Mouse (Mus musculus) neural tube, embryonic 15.5 days (tissue): ENCODE measurements around the gene Tecr. TPM values are rescaled to one million over a fixed set of nuclear protein-coding genes. Genes with fewer than 3 reads are reported as not detected.
A peak's percentile ranks its signal among the peaks of the same experiment; 100 is the strongest.

Experiments used
- ATAC-seq: fragments of 200-750 bp; cut with Nextera tagmentation; 2 replicates; pipeline ENCODE4 v1.8.0; 2017; ENCODE audit warnings: mild to moderate bottlenecking, moderate TSS enrichment, moderate library complexity; ENCODE audit not compliant: low FRiP score
- H3K27ac ChIP-seq: fragments of 300-500 bp; sonication (generic); replicated peaks from 2 replicates; pipeline ENCODE4 v1.5.1; 2015; ENCODE audit warnings: mild to moderate bottlenecking, inconsistent platforms
- H3K27me3 ChIP-seq: fragments of 300-500 bp; sonication (generic); replicated peaks from 2 replicates; pipeline ENCODE4 v1.6.1; 2015; ENCODE audit warnings: inconsistent platforms
- H3K36me3 ChIP-seq: fragments of 300-500 bp; sonication (generic); 2 replicates; pipeline ENCODE4 v1.6.1; 2015; ENCODE audit warnings: inconsistent platforms
- H3K4me1 ChIP-seq: fragments of 300-500 bp; sonication (generic); 2 replicates; pipeline ENCODE4 v1.6.1; 2015; ENCODE audit warnings: inconsistent platforms
- H3K4me2 ChIP-seq: fragments of 300-500 bp; sonication (generic); 2 replicates; pipeline ENCODE4 v1.6.1; 2015; ENCODE audit warnings: inconsistent platforms, mild to moderate bottlenecking, moderate library complexity
- H3K4me3 ChIP-seq: fragments of 300-500 bp; sonication (generic); replicated peaks from 2 replicates; pipeline ENCODE4 v1.5.1; 2015; ENCODE audit warnings: mild to moderate bottlenecking, inconsistent platforms
- H3K9ac ChIP-seq: fragments of 300-500 bp; sonication (generic); replicated peaks from 2 replicates; pipeline ENCODE4 v1.6.1; 2015; ENCODE audit warnings: mild to moderate bottlenecking, inconsistent platforms
- H3K9me3 ChIP-seq: fragments of 300-500 bp; sonication (generic); replicated peaks from 2 replicates; pipeline ENCODE4 v1.6.1; 2016; ENCODE audit warnings: inconsistent platforms
- WGBS: fragments of 180-500 bp; shearing (Covaris S2); methylation state at CpG from one replicate; pipeline ENCODE4 v1.1.7; 2015; ENCODE audit warnings: mixed read lengths; 5-methylcytosine and 5-hydroxymethylcytosine counted together
- polyA plus RNA-seq: library from polyadenylated mRNA; unstranded; fragments of >200 nt; fragmentation: Nextera tagmentation; extraction: Ambion mirVana; gene quantifications from 2 replicates; pipeline ENCODE4 v1.2.1, GENCODE M21; 2015

Gene Tecr
- polyA plus RNA-seq, 1 experiment from 2014 or later: 1,650 TPM

DNA sequence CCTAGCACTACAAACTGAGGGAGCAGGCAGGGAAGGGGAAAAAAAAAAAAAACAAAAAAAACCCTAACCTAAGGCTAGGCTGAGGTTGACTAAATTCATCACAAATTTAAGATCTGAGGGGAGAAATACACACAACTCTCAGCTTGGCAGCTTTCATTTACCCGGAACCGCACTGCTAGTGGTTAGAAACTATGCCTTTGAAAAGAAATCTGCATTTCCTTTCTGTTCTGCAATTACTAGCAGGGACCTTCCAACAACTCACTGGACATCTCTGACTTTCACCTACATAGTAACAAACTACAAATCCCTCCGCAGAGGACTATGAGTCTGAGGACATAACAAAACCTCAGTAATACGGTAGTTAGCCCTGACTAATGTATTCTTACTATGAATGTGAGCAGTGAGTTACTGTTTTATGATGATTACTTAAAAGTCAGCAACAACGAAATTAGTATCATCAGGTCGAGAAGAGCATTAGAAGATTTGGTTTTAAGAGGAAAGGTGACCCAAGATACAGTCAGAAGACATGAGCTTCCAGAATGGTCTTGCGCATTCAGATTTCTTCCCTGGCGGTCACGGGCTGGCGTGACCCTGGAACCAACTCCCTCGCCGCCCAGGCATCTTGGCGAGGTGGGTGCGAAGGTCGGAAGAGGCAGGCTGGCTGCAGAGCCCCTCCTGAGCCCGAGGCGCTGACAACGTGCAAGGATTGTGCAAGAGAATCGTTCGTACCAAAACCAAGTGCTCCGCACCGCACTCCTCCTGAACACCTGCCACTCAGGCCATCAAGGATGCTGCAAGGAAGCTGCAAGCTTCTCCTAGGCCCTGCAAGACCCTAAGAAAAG, 14.2 kb downstream of the Tecr start:
- Histone ChIP-seq H3K27ac (peak overlapping the region; percentile 97), H3K27me3 (no peaks in the 10 kb centered on the region), H3K4me1 (peaks cover 50% of the 10 kb centered on the region), H3K9me3 (no peaks in the 10 kb centered on the region), H3K4me3 (peak overlapping the region; percentile 76), H3K36me3 (no peaks in the 10 kb centered on the region), H3K4me2 (peak overlapping the region; percentile 83), H3K9ac (peak overlapping the region; percentile 87)
- WGBS: 4% methylated on average over 22 of the region's 22 CpGs
- no peak for ATAC-seq

DNA sequence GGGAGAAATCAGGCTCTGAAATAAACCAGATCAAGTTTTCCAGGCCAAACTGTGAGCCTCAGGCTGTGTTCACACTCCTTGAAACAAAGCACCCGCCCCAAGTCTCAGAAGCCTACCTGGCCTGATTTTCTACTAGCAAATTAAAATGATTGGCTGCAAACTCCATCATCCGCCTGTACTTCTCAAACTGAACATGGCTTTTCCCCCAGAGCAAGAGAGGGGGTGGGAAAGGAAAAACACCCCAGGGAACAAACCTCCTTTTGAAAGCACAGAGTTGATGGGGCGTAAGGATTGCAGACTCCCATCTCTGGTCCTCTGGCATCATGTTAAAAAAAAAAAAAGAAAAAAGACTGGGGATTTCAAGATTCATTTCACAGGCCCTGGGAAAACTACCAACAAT, 15.1 kb downstream of the Tecr start:
- H3K4me1 ChIP-seq: peaks cover 59% of the 10 kb centered on the region
- peak overlapping the region; percentile 76 for H3K4me3 ChIP-seq
- ATAC-seq: no peak
- peak overlapping the region; percentile 87 for H3K9ac ChIP-seq
- WGBS: 53% methylated on average over 3 of the region's 3 CpGs
- H3K9me3 ChIP-seq: no peaks in the 10 kb centered on the region
- no peak overlapping the region for H3K27ac ChIP-seq
- H3K4me2 ChIP-seq: peak overlapping the region; percentile 83
- H3K36me3 ChIP-seq: no peaks in the 10 kb centered on the region
- H3K27me3 ChIP-seq: no peaks in the 10 kb centered on the region

DNA sequence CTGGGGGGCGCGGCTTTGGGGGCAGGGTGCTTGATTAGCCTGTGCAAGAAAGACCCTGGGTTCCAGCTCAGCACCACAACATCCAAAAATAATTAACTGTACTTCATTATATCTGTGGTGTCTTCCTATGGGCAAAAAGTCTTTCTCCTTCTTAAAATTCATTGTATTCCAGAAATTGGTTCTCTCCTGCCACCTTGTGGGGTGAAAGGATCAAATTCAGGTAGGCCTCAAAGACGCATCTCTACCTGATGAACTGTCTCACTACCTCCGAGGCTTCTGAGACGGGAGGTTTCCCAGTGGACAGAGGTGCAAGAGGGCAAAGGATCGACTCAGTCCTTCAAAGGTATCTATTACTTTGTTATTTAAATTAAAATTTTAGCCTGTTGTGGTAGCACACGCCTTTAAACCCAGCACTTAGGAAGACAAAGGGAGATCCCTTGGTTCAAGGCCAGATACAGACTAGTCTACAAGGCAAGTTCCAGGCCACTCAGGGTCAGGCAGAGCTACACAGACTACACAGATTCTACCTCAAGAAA, 17.2 kb downstream of the Tecr start:
- Histone ChIP-seq H3K36me3 (no peaks in the 10 kb centered on the region), H3K9me3 (no peaks in the 10 kb centered on the region), H3K4me1 (peaks cover 74% of the 10 kb centered on the region), H3K27me3 (no peaks in the 10 kb centered on the region), H3K9ac (0 out of 2 replicates have a peak overlapping the region, but pooled peaks have one; percentile 32), H3K27ac (no peak overlapping the region), H3K4me2 (peak overlapping the region; percentile 83), H3K4me3 (peak overlapping the region; percentile 12)
- ATAC-seq: no peak
- 83% methylated on average over 7 of the region's 7 CpGs for WGBS

DNA sequence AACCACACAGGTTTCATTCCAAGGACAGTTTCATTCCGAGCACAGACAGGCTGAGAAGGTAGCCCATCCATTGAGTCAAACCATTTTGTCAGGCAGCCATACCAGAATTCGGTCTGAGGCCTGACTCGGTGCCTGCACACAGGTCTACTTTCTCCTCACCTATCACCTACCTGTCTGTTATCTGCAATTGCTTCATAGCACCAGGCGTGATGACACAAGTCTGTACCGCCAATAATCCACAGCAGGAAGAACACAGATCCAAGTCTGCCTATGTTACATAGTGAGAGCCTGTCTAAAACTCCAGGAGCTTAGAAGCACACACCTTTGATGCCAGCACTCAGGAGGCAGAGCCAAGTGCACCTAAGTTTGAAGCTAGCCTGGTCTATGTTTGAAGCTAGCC, 18.9 kb downstream of the Tecr start:
- no peak overlapping the region for H3K27ac ChIP-seq
- no peak overlapping the region for H3K9ac ChIP-seq
- no peaks in the 10 kb centered on the region for H3K27me3 ChIP-seq
- peak overlapping the region; percentile 83; the same call in 1 of the 2 replicates for H3K4me2 ChIP-seq
- H3K36me3 ChIP-seq: peaks cover 4% of the 10 kb centered on the region
- over 99% methylated on average over 5 of the region's 5 CpGs for WGBS
- peaks cover 85% of the 10 kb centered on the region for H3K4me1 ChIP-seq
- no peak overlapping the region for H3K4me3 ChIP-seq
- H3K9me3 ChIP-seq: no peaks in the 10 kb centered on the region
- no peak for ATAC-seq

DNA sequence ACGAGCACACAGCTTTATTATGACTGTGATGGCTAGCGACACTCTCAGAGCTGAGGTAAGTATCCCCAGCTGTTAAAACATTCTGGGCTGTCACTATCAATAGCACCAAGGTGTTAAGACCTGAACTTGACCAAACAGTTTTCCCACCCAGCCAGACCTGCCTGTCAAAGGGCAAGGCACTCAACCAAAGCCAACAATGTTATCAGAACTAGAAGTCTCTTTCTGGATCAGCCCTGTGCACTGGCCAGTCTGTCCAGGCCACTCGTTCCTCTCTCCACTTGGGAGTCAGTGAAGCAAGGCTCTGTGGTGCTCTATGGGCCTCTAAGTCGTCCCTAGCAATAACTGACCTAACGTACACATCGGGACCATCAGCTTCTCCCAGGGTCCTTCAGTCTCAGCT, 20.1 kb downstream of the Tecr start:
- Histone ChIP-seq H3K36me3 (peaks cover 8% of the 10 kb centered on the region), H3K27ac (no peak overlapping the region), H3K4me1 (peaks cover 90% of the 10 kb centered on the region), H3K27me3 (no peaks in the 10 kb centered on the region), H3K4me2 (no peak overlapping the region), H3K9me3 (no peaks in the 10 kb centered on the region), H3K9ac (no peak overlapping the region), H3K4me3 (no peak overlapping the region)
- no peak for ATAC-seq
- WGBS: 87% methylated on average over 6 of the region's 6 CpGs

DNA sequence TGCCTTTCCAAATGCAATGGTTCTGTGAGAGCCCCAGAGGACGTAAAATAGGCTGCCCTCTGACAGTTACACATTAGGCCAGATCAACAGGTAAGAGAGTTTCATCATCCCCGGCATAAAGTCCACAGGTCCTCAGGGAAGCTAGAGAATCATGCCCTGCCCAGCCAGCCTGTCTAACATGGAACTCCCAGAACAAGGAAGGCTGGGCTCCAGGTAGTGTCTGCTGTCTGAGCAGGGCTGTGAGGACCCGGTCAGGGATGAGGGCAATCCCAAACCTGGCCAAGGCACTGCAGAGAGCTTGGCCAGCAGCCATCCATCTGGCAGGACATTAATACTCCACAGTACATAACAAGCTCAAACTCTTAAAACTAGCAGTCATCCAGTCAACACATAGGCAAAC, 22.4 kb downstream of the Tecr start:
- H3K9ac ChIP-seq: no peak overlapping the region
- no peak overlapping the region for H3K27ac ChIP-seq
- H3K4me2 ChIP-seq: no peak overlapping the region
- peaks cover 8% of the 10 kb centered on the region for H3K36me3 ChIP-seq
- peaks cover 91% of the 10 kb centered on the region for H3K4me1 ChIP-seq
- H3K9me3 ChIP-seq: no peaks in the 10 kb centered on the region
- no peak overlapping the region for H3K4me3 ChIP-seq
- ATAC-seq: no peak
- 81% methylated on average over 3 of the region's 3 CpGs for WGBS
- H3K27me3 ChIP-seq: no peaks in the 10 kb centered on the region

DNA sequence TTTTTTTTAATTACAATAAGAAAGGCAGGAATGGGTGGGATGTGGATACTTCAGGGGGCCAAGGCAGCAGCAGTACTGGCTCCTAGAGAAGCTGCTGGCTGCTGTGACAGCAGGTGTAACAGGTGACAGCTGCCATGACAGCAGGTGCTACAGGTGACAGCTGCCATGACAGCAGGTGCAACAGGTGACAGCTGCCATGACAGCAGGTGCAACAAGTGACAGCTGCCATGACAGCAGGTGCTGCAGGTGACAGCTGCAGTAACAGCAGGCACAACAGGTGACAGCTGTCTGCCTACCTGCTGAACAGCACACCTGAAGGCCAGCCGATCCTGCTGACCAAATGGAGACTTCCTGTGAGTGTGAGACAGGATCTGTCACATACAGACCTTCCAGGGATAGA, 23.0 kb downstream of the Tecr start:
- no peak overlapping the region for H3K4me3 ChIP-seq
- H3K4me2 ChIP-seq: no peak overlapping the region
- no peak overlapping the region for H3K27ac ChIP-seq
- no peak overlapping the region for H3K9ac ChIP-seq
- H3K4me1 ChIP-seq: peaks cover 91% of the 10 kb centered on the region
- no peaks in the 10 kb centered on the region for H3K9me3 ChIP-seq
- H3K36me3 ChIP-seq: peaks cover 8% of the 10 kb centered on the region
- H3K27me3 ChIP-seq: no peaks in the 10 kb centered on the region
- 89% methylated on average over 1 of the region's 1 CpGs for WGBS
- ATAC-seq: no peak

DNA sequence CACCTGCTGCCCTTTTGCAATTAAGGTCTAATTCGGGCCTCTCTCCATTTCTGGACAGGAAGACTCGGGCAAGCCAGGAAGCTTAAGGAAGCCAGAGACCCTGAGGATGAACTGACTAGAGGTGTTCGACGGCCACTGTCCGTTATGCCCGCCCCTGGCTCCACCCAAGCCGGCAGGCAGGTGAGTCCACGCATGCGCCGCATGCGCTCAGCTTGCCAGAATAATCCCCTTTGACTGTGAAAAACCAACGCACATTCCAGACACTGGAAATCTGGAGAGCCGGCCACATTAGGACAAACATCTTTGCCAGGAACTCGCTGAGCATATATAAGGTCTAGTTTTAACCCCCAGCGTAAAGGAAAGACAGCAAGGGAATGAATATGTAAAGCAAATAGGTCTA, 24.5 kb downstream of the Tecr start:
- ATAC-seq: no peak
- no peak overlapping the region for H3K4me2 ChIP-seq
- no peak overlapping the region for H3K9ac ChIP-seq
- no peaks in the 10 kb centered on the region for H3K9me3 ChIP-seq
- WGBS: 93% methylated on average over 15 of the region's 15 CpGs
- no peak overlapping the region for H3K27ac ChIP-seq
- no peak overlapping the region for H3K4me3 ChIP-seq
- H3K36me3 ChIP-seq: peaks cover 8% of the 10 kb centered on the region
- peaks cover 91% of the 10 kb centered on the region for H3K4me1 ChIP-seq
- no peaks in the 10 kb centered on the region for H3K27me3 ChIP-seq

DNA sequence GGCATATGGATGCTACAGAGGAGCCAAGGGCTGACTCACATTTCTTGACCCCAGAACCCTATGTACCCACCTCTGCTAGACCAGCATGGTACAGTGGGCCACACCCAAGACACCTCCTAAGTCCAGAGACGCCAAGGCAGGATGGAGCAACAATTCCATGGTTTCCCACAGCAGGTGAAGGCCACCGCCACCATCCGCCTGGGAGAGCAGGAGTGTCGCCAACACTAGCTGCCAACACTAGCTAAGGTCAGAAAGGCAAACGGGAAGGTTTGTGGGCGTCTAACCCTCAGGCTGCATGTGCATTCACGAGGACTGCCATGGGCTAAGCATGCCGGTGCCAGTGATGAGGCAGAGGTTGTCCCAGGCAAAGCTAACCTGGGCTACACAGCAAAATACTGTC, 25.5 kb downstream of the Tecr start:
- Histone ChIP-seq H3K27me3 (no peaks in the 10 kb centered on the region), H3K27ac (no peak overlapping the region), H3K4me2 (no peak overlapping the region), H3K9ac (no peak overlapping the region), H3K4me1 (peaks cover 89% of the 10 kb centered on the region), H3K4me3 (no peak overlapping the region), H3K36me3 (peaks cover 8% of the 10 kb centered on the region), H3K9me3 (no peaks in the 10 kb centered on the region)
- ATAC-seq: no peak
- 89% methylated on average over 8 of the region's 8 CpGs for WGBS

DNA sequence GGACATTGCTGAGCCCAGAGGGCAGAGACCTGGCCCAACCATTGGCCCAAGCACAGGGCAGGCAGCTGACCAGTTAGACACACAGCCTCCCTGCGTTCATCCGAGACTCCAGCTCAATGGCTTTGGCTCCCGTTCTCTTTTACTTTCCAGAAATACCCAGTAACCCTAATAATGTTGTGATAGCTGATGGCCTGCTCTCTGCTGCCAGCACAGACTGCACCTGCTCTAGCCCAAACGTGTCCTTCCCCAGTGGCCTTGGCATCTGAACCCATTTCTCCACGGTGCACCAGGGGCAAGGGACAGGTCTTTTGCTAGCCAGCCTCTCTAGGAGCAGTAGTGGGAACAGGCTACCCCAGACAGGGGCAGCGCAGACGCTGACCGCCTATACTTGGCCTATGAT, 26.9 kb downstream of the Tecr start:
- Histone ChIP-seq H3K4me1 (peaks cover 94% of the 10 kb centered on the region), H3K9me3 (no peaks in the 10 kb centered on the region), H3K27ac (no peak overlapping the region), H3K36me3 (peaks cover 8% of the 10 kb centered on the region), H3K4me3 (no peak overlapping the region), H3K4me2 (no peak overlapping the region), H3K9ac (no peak overlapping the region), H3K27me3 (no peaks in the 10 kb centered on the region)
- WGBS: 87% methylated on average over 8 of the region's 8 CpGs
- no peak for ATAC-seq

DNA sequence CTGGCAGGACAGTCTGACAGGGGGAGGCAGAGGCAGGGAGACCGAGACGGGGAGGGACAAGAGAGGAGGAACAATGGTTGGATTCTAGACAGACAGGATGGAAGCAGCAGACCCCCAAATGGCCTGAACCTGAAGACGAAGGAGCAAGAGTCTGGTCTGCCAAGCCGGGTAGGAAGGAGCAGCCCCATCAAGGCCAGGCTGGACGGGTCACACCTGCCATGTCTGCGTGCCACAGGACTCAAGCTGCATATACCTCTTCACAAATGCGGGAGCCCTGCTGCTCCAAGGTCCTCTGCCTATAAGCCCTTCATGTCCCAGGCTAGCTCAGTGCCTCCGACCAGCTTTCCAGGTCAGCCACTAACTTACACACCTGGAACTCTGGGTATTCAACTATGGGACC, 28.1 kb downstream of the Tecr start:
- H3K9me3 ChIP-seq: no peaks in the 10 kb centered on the region
- H3K27me3 ChIP-seq: no peaks in the 10 kb centered on the region
- H3K4me2 ChIP-seq: no peak overlapping the region
- peaks cover 95% of the 10 kb centered on the region for H3K4me1 ChIP-seq
- 91% methylated on average over 8 of the region's 8 CpGs for WGBS
- H3K27ac ChIP-seq: no peak overlapping the region
- H3K4me3 ChIP-seq: no peak overlapping the region
- peaks cover 8% of the 10 kb centered on the region for H3K36me3 ChIP-seq
- no peak for ATAC-seq
- H3K9ac ChIP-seq: no peak overlapping the region
